Mouse (Mus musculus) 3T3-L1 (cell line): ENCODE results near the gene Abi3.

Source experiments
- DNase-seq: peaks from one replicate; pipeline ENCODE4 v3.0.0-alpha.2; 2015; ENCODE audit warnings: low read depth, low spot score

The Abi3 gene

DNA sequence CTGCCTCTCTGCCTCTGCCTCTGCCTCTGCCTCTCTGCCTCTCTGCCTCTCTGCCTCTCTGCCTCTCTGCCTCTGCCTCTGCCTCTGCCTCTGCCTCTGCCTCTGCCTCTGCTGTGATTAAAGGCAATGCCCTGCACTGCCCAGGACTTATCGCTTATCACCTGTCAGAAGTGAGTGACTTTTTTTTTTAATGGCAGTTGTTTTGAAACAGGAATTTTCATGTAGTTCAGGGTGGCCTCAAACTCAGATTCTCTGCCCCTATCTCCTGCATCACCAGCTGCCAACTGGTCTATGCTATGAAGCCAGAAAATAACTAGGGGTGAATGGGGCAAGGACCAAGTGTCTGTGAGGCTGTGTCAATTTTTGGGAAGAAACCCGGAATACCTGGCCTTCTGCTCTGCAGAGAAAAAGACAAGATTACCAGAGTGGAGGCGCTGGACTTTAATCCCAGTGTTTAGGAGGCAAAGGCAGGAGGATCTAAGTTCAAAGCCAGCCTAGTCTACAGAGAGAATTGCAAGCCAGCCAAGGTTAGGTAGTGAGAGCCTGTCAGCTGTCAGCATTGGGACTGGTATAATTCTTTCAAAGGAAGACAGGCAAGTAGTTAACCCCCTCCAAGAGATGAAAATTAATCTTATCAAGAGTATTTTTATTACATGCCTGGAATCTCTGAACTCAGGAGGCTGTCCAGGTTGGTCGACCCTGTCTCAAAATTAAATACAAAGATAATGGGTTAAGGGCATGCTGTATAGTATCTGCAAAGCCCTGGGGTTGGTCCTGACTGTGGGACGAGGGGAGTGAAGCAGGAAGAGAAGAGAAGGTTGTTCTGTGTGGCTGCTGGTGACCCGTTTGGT lies 15.7 kb downstream of the Abi3 start:
- no peak for DNase-seq

DNA sequence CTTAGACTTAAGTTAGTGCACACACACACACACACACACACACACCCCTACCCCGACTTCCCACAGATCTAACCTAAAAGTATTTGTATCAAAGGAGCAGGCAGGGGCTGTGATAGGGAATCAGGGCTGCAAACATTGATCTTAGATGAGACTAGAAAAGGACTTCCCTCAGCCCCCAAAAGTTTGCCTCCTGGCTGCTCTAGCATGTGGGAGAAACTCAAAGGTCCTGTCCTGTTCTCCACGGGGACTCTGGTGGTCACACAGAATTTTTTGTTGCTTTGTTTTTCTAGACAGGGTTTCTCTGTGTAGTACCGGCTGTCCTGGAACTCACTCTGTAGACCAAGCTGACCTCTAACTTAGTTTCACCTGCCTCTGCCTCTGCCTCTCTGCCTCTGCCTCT lies 16.7 kb downstream of the Abi3 start:
- no peak for DNase-seq

- DNase-seq: no peak
Observed at GRCm38 (mm10) chr11:95824877-95825243, 17.4 kb downstream of the Abi3 start.

- DNase-seq: peak; percentile 30
Observed at GRCm38 (mm10) chr11:95824071-95824876, 18.0 kb downstream of the Abi3 start, which contains the start of gene Phospho1. TSS of gene Phospho1 (plus strand) at chr11:95824499.

GRCm38 (mm10) chr11:95822437-95822836 lies 19.8 kb downstream of the Abi3 start:
- no peak for DNase-seq

DNA sequence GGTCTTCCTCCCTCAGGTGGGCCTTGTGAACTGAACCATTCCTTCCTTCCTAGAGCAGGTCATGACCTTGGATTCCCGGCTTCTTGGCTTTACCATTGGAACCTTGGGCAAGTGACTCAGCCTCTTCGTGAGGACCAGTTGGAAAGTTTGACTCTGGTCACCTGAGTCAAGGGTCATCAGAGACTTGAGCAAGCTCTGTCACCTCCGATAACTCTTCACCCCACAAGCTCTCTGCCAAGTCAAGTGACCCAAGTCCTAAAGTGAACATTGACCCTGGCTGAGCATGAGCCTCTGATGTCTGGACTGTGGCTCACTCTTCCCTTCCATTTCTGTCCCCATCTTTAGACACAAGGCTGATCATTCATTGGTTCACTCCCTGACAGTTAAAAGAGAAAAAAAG lies 20.8 kb downstream of the Abi3 start:
- no peak for DNase-seq

- no peak for DNase-seq
Observed at GRCm38 (mm10) chr11:95819138-95819537, 23.1 kb downstream of the Abi3 start.

DNA sequence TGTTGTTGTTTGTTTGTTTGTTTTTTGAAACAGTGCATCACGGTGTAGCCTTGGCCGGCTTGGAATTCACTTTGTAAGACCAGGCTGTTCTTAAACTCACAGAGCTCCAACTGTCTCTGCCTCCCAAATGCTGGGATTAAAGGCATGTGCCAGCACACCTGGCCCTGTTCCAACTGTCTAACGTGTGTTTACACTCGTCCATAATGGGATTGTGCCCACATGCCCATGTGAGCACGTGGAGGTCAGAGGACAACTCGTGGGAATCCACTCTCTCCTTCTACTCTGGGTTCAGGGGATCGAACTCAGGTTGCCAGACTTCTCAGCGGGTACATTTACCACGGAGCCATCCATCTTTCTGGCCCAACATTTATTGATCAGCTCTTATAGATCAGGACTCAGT lies 26.9 kb downstream of the Abi3 start:
- DNase-seq: no peak

DNA sequence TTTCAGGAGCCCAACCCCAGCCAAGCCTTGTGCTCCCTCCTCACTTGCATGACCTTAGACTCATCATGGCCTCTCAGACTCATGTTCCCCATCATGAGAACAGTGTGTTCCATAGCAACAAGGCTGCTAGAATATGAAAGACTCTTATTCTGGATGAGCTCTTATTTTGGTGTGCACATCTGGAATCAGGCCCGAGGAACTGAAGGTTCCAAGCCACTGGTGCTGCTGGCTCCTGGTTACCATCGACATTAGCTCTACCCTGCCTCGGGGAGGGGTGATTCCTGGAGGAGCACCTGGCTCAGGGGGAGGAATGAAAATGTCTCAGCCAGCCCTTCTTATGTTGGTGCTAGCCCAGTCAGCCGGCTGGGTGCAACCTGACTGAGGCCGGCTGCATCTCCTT lies 27.4 kb downstream of the Abi3 start:
- no peak for DNase-seq

DNA sequence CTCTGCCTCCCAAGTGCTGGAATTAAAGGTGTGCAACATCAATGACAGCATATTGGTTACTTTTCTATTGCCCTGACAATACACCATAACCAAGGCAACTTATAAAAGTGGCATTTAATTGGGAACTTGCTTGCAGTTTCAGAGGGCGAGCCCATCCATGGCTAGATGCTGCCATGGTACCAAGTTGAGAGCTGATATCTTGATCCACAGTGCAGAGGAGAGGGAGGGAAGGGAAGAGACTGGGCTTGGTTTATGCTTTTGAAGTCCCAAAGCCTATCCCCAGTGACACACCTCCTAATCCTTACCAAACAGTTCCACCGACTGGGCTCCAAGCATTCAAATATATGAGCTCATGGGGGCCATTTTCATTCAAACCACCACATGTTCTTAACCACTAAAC lies 28.2 kb downstream of the Abi3 start:
- no peak for DNase-seq

DNA sequence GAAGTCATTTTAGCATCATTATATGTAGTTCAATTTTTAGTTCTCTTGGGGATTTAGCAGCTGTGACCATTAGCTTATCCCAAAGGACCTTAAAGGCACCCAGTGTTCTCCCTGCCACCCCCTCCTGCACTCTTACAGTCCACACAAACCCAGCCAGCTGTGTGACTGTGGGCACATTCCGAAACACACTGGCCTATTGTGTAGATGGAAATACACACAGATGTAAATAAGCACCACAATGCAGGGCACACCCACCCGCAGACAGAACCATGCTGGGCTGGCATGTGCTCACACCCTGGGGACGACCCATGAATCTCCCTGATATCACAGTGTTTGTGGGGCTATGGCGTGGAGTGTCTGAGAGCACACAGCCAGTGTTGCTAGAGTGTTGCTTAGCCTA lies 30.1 kb downstream of the Abi3 start:
- no peak for DNase-seq

- DNase-seq: no peak
Observed at GRCm38 (mm10) chr11:95811741-95812140, 30.5 kb downstream of the Abi3 start.

GRCm38 (mm10) chr11:95810828-95811227 lies 31.4 kb downstream of the Abi3 start:
- DNase-seq: no peak

DNA sequence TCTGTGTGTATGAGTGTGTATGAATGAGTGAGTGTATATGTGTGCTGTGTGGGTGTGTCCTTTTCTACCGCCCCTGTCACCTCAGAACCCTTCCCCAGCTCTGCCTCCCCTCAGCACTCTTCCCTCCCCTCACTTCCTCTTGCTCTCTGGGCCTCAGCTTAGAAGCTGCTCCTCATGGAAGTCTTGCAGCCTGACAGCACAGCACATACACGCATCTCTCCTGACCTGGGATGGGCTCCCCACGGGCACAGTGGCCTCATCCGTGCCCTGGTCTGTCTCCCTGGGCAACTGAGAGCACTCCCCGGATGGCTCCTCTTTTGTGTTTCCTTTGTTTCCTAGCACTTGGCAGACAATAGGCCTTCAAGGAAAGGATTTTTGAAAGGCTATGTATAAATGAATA lies 32.7 kb downstream of the Abi3 start:
- DNase-seq: no peak

DNA sequence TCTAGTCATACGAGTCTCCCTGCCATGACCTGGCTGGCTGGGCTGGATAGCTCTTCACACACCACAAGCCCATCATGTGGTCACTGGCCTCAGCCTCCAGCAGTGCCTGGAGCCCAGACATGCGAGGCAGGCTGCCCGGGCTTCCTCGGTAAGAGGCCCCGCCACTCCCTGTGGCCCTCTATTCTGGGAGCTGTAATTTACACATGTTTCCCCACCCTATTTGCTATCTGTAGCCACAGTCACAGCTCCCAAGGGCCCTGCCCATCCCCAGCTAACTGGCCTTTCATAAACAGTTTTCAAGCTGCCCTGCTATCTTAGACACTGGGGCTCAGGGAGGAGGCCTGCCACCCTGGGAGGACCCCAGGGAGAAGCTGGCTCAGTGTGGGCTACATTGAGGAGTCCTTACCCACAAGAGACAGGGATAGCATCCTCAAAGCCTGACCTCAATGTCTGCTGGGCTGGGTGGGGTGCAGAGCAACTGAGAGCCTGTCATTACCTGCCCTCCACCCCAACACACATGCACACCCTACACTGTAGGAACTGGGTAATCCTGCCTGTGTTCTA lies 33.7 kb downstream of the Abi3 start:
- DNase-seq: peak; percentile 14

GRCm38 (mm10) chr11:95807884-95808283 lies 34.4 kb downstream of the Abi3 start:
- no peak for DNase-seq

DNA sequence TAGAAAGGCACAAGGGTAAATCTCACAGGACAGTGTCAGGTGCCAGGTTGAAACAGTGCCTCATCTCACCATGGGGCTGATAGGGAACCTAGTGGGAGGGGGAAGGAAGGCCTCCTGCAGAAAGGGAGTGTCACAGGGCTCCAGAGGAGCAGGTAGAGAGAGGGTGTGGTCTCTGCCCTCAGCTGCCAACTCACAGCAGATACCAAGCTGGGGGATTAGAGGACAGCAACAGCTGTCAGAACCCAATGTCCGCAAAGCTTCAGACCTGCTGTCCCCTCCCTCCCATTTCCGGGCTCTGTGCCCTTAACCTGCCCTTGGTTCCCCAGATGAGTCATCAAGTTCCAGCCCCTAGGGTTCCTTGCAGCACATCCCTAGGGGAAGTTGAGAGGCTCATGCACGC lies 36.7 kb downstream of the Abi3 start:
- peak; percentile 36 for DNase-seq

GRCm38 (mm10) chr11:95805010-95805409 lies 37.3 kb downstream of the Abi3 start:
- no peak for DNase-seq

GRCm38 (mm10) chr11:95795582-95795981 lies 46.7 kb downstream of the Abi3 start:
- DNase-seq: no peak

GRCm38 (mm10) chr11:95794201-95794600 lies 48.1 kb downstream of the Abi3 start:
- DNase-seq: no peak

GRCm38 (mm10) chr11:95792950-95793509 lies 49.2 kb downstream of the Abi3 start:
- no peak for DNase-seq

- DNase-seq: no peak
Observed at GRCm38 (mm10) chr11:95791787-95792186, 50.5 kb downstream of the Abi3 start.
